In the genomic region with DNA sequence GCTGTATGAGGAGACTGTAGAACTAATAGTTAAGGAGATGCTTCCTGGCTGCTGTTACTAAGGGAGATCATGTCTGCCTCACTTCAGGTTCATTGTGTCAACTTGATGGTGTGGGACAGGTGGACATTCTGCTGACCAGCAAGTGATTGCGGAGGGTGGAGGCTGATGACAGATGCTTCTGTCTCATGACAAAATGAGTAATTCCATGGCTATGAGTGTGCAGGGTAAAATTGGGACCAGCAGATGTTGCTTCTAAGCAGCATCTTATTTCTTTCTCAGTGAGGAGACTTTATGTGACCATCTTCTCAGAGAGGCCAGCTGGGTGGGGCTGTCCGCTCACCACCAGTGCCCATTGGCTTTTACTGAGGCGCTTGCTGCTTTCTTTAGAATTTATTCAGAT, we compare ENCODE assay signal across 25 mouse cellular contexts. TPM values are rescaled to one million over a fixed set of nuclear protein-coding genes. Genes with fewer than 3 reads are reported as not detected.
DNase-seq lines count a peak whose midpoint lies in the region.
"Had no signal": no experiment of that assay in that cellular context is flagged by ENCODE, and none has a peak within 500 bp of the region (broad histone marks: within the 10 kb centered on the region; RNA-seq: fewer than 3 reads in every experiment).

No protein-coding gene starts in this region.

- DNase-seq in gastrocnemius, adult 18-20 months (ENCODE audit: low spot score) = peak; percentile 32
- DNase-seq in gastrocnemius, adult 8-10 months (ENCODE audit: low spot score in 2 of 2) = no peak
- DNase-seq in right cerebral cortex, adult 18-20 months = peak; percentile 18
- no peak for DNase-seq in right cerebral cortex, postnatal 25 days
- DNase-seq in mesoderm, embryonic 11.5 days (ENCODE audit: low read depth, low spot score) = peak; percentile 8
- DNase-seq in urinary bladder, adult 2 months (ENCODE audit: low spot score) = no peak
- no peak for DNase-seq in embryo, embryonic 10 days (ENCODE audit: low spot score)
- DNase-seq: adrenal gland, adult 8-10 months; cerebellum, adult 8-10 months; cerebellum, postnatal 25 days; forebrain, postnatal 0 days; gastrocnemius, postnatal 14 days; heart, postnatal 14 days; kidney, adult 11 months; kidney, postnatal 14 days; layer of hippocampus, adult 9-11 months; right cerebral cortex, postnatal 14 days; spleen, adult 18-20 months; thymus, postnatal 14 days had no signal

RNA-seq across cellular contexts. Expression of a gene that starts 19.8 kb away (rescaled TPM):
- under 1 TPM; 0.50 to 0.53 TPM for total RNA-seq in gastrocnemius, adult 18-20 months (2021)
- under 1 TPM; 0.51 to 0.76 (median 0.61) TPM for total RNA-seq in gastrocnemius, adult 8-10 months (2022)
- 0.29 and 0.32 TPM in 2 replicates for polyA plus RNA-seq in urinary bladder, adult 2 months (2012; rRNA removed)
- total RNA-seq: megakaryocyte progenitor cell, adult 5-6 weeks had no signal
- polyA plus RNA-seq: G1E; inflammation-experienced regulatory T-cells, adult 6 months; kidney, embryonic 14.5 days; liver, embryonic 11.5 days; liver, embryonic 16.5 days had no signal

RNA-seq across cellular contexts. Expression of a gene that starts 45.9 kb away (rescaled TPM):
- 1 to 10 TPM; 6.6 to 7.6 TPM for total RNA-seq in gastrocnemius, adult 18-20 months (2021)
- total RNA-seq in gastrocnemius, adult 8-10 months (2022) = 10 to 100 TPM in 1 of 4 experiments, 1 to 10 TPM in 3; 6.2 to 10.7 (median 7.2) TPM
- 12.3 and 13.6 TPM in 2 replicates for polyA plus RNA-seq in urinary bladder, adult 2 months (2012; rRNA removed)

Comparison
In these comparisons a context has a peak if more than half of its experiments do, and no peak if none do; other contexts are left out.
1. DNase-seq: peak in gastrocnemius, adult 18-20 months (single experiment), right cerebral cortex, adult 18-20 months (single experiment) and mesoderm, embryonic 11.5 days (single experiment); none in gastrocnemius, adult 8-10 months (0 of 2), right cerebral cortex, postnatal 25 days (single experiment), urinary bladder, adult 2 months (single experiment) and embryo, embryonic 10 days (single experiment).